Mouse (Mus musculus) myocyte (in vitro differentiated cells): ENCODE measurements around the gene 4930435E12Rik.

ENCODE experiments used
- CEBPB ChIP-seq: IDR thresholded peaks from 2 replicates; pipeline ENCODE4 v1.6.1; 2011; ENCODE audit warnings: mild to moderate bottlenecking, moderate library complexity; ENCODE audit not compliant: poor library complexity, insufficient read depth, severe bottlenecking
- E2F4 ChIP-seq: IDR thresholded peaks from one replicate; pipeline ENCODE4 v1.6.1; 2011; ENCODE audit warnings: mild to moderate bottlenecking, control low read depth, moderate library complexity; ENCODE audit not compliant: insufficient read depth
- MAX ChIP-seq: IDR thresholded peaks from one replicate; pipeline ENCODE4 v1.6.1; 2011; ENCODE audit warnings: low read depth, mild to moderate bottlenecking, control low read depth
- MYOD1 ChIP-seq, 3 experiments: IDR thresholded peaks; one replicate each; pipeline ENCODE4 v1.6.1; 2011; ENCODE audit warnings: control low read depth in 2 of 3, low read depth in 2 of 3, mild to moderate bottlenecking in 2 of 3, moderate library complexity in 1 of 3; ENCODE audit not compliant: insufficient read length in 2 of 3, control insufficient read depth in 1 of 3
- MYOG ChIP-seq, 3 experiments: IDR thresholded peaks; one replicate each; pipeline ENCODE4 v1.6.1; 2011; ENCODE audit warnings: control low read depth in 2 of 3, low read depth in 2 of 3, mild to moderate bottlenecking in 2 of 3; ENCODE audit not compliant: insufficient read length in 2 of 3, control insufficient read depth in 1 of 3, insufficient read depth in 1 of 3
- POLR2A ChIP-seq: IDR thresholded peaks from one replicate; pipeline ENCODE4 v1.6.1; 2011; ENCODE audit warnings: low read depth, mild to moderate bottlenecking, control low read depth, moderate library complexity; ENCODE audit not compliant: insufficient read length
- POLR2AphosphoS2 ChIP-seq: IDR thresholded peaks from one replicate; pipeline ENCODE4 v1.6.1; 2011; ENCODE audit warnings: low read depth, control low read depth; ENCODE audit not compliant: insufficient read length
- REST ChIP-seq: IDR thresholded peaks from one replicate; pipeline ENCODE4 v1.6.1; 2011; ENCODE audit warnings: mild to moderate bottlenecking, control low read depth, moderate library complexity; ENCODE audit not compliant: insufficient read depth, insufficient read length
- SRF ChIP-seq: IDR thresholded peaks from one replicate; pipeline ENCODE4 v1.6.1; 2011; ENCODE audit warnings: low read depth; ENCODE audit not compliant: control insufficient read depth, insufficient read length
- TCF12 ChIP-seq: IDR thresholded peaks from one replicate; pipeline ENCODE4 v1.6.1; 2011; ENCODE audit warnings: mild to moderate bottlenecking, control low read depth; ENCODE audit not compliant: poor library complexity, insufficient read depth, severe bottlenecking
- TCF3 ChIP-seq: IDR thresholded peaks from one replicate; pipeline ENCODE4 v1.6.1; 2011; ENCODE audit warnings: low read depth, control low read depth; ENCODE audit not compliant: insufficient read length
- USF1 ChIP-seq: IDR thresholded peaks from one replicate; pipeline ENCODE4 v1.6.1; 2011; ENCODE audit warnings: low read depth, mild to moderate bottlenecking, control low read depth, moderate library complexity

DNA sequence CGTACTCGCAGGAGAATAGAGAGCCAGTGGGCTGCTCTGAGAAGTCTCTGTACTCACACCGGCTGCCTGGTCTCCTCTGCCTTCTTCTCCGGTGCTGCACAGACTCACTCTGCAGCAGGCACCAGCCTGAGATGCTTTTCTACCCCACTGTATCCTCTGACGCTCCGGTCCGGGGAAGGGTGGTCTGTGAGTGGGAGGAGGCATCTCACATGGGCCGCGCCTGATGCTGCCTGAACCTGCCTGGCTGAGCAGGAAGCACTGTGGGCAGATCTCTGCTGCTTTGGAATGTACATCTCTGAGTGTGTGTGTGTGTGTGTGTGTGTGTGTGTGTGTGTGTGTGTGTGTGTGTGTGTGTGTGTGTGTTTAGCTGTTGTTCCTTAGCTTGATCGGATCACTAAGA, 28.5 kb downstream of the 4930435E12Rik start, which contains the start of gene Upk1b:
- TF ChIP-seq USF1 = no peak
- TF ChIP-seq TCF12 = no peak
- no peak for TF ChIP-seq REST
- no peak for TF ChIP-seq POLR2A
- TF ChIP-seq MAX = no peak
- TF ChIP-seq POLR2AphosphoS2 = no peak
- TF ChIP-seq MYOG (IDR thresholded peaks at IDR 0.05; ENCODE audit: control insufficient read depth in 1 of 3, insufficient read depth in 1 of 3, insufficient read length in 2 of 3, low read depth in 2 of 3) = no peak
- no peak for TF ChIP-seq CEBPB
- TF ChIP-seq TCF3 = no peak
- no peak for TF ChIP-seq SRF
- no peak for TF ChIP-seq MYOD1 (IDR thresholded peaks at IDR 0.05; ENCODE audit: control insufficient read depth in 1 of 3, insufficient read length in 2 of 3, low read depth in 2 of 3)
- no peak for TF ChIP-seq E2F4
